Mouse (Mus musculus) CH12.LX (cell line): ENCODE data around the gene P2ry14.
"Not testable (repeated sequence)": the region's sequence is repeated elsewhere in the genome, so short reads cannot be mapped to it uniquely, and the experiment has no call there.

Experiments
- BHLHE40 ChIP-seq: IDR thresholded peaks from 2 replicates; pipeline ENCODE4 v1.6.1; 2011; ENCODE audit warnings: mild to moderate bottlenecking, low read depth, low read length, improper control_type of control experiment
- CHD1 ChIP-seq: IDR thresholded peaks from 2 replicates; pipeline ENCODE4 v1.6.1; 2012; ENCODE audit warnings: low read depth, low read length, improper control_type of control experiment, inconsistent platforms
- CTCF ChIP-seq, 2 experiments: IDR thresholded peaks in 1 of 2; conservative IDR thresholded peaks in 1 of 2; 2 replicates each; pipeline ENCODE4 v1.5.1; 2011 to 2012; ENCODE audit warnings: low read depth in 2 of 2, low read length in 2 of 2, improper control_type of control experiment in 1 of 2, inconsistent platforms in 1 of 2, mild to moderate bottlenecking in 1 of 2, moderate library complexity in 1 of 2
- EP300 ChIP-seq: IDR thresholded peaks from 2 replicates; pipeline ENCODE4 v1.6.1; 2011; ENCODE audit warnings: low read length, improper control_type of control experiment
- JUND ChIP-seq: conservative IDR thresholded peaks from 2 replicates; pipeline ENCODE4 v1.6.1; 2011; ENCODE audit warnings: low read depth, low read length, improper control_type of control experiment
- KAT2A ChIP-seq: IDR thresholded peaks from 2 replicates; pipeline ENCODE4 v1.6.1; 2012; ENCODE audit warnings: low read length, improper control_type of control experiment, inconsistent platforms; ENCODE audit not compliant: insufficient replicate concordance
- MEF2A ChIP-seq: IDR thresholded peaks from 2 replicates; pipeline ENCODE4 v1.6.1; 2014; ENCODE audit warnings: low read depth, mild to moderate bottlenecking, inconsistent platforms, low read length, improper control_type of control experiment, borderline replicate concordance
- MYC ChIP-seq: IDR thresholded peaks from 2 replicates; pipeline ENCODE4 v1.6.1; 2011; ENCODE audit warnings: low read depth, mild to moderate bottlenecking, improper control_type of control experiment, low read length
- TCF12 ChIP-seq: IDR thresholded peaks from 2 replicates; pipeline ENCODE4 v1.6.1; 2014; ENCODE audit warnings: low read depth, mild to moderate bottlenecking, inconsistent platforms, low read length, improper control_type of control experiment
- UBTF ChIP-seq: IDR thresholded peaks from 2 replicates; pipeline ENCODE4 v1.6.1; 2012; ENCODE audit warnings: low read depth, mild to moderate bottlenecking, inconsistent platforms, low read length, improper control_type of control experiment, moderate library complexity

GRCm38 (mm10) chr3:59113291-59113690, 40.1 kb downstream of the P2ry14 start:
- not testable (repeated sequence) for TF ChIP-seq UBTF; BHLHE40; KAT2A; CTCF (conservative IDR thresholded peaks at IDR 0.05 in 1 of 2, IDR thresholded peaks at IDR 0.05 in 1 of 2; ENCODE audit: low read depth in 2 of 2, low read length in 2 of 2); MEF2A; CHD1; TCF12; EP300; JUND; MYC
